Mouse (Mus musculus) heart, adult 2 months (tissue): ENCODE measurements at regions not wholly inside any gene's neighbourhood (a gene's known extent, or its start where the extent isn't known, plus 50 kb on each side); places are given as distances from the start of the nearest gene placed in this dataset.

Experiments
- DNase-seq, 2 experiments: peaks; one replicate each; pipeline ENCODE4 v3.0.0; 2021
- H3K27ac ChIP-seq: fragments of 200-600 bp; 2 replicates; pipeline ENCODE4 v1.8.1; 2022
- H3K27me3 ChIP-seq: fragments of 200-500 bp; 2 replicates; pipeline ENCODE4 v1.6.1; 2012; ENCODE audit warnings: mild to moderate bottlenecking, low read length, inconsistent platforms, mixed read lengths; ENCODE audit not compliant: control insufficient read depth, insufficient read depth
- H3K36me3 ChIP-seq: fragments of 200-500 bp; 2 replicates; pipeline ENCODE4 v1.6.1; 2012; ENCODE audit warnings: low read length, inconsistent platforms; ENCODE audit not compliant: control insufficient read depth, insufficient read depth
- H3K4me1 ChIP-seq: fragments of 200-500 bp; 2 replicates; pipeline ENCODE4 v1.6.1; 2011; ENCODE audit warnings: low read length; ENCODE audit not compliant: control insufficient read depth, insufficient read depth
- H3K4me3 ChIP-seq: fragments of 200-600 bp; 2 replicates; pipeline ENCODE4 v1.8.1; 2022
- H3K79me2 ChIP-seq: fragments of 200-500 bp; replicated peaks from 2 replicates; pipeline ENCODE4 v1.6.1; 2012; ENCODE audit warnings: mild to moderate bottlenecking, inconsistent platforms, low read length, moderate library complexity, mixed read lengths; ENCODE audit not compliant: control insufficient read depth, insufficient read depth
- H3K9ac ChIP-seq: fragments of 200-500 bp; 2 replicates; pipeline ENCODE4 v1.6.1; 2012; ENCODE audit warnings: low read depth, mild to moderate bottlenecking, control low read depth, inconsistent platforms, low read length, mixed read lengths
- CTCF ChIP-seq: fragments of 200-600 bp; IDR thresholded peaks from 2 replicates; pipeline ENCODE4 v1.8.1; 2022; ENCODE audit warnings: antibody characterized with exemption, mild to moderate bottlenecking, moderate library complexity
- EP300 ChIP-seq: fragments of 200-500 bp; IDR thresholded peaks from 2 replicates; pipeline ENCODE4 v1.6.1; 2011; ENCODE audit warnings: low read depth, low read length, control low read depth; ENCODE audit not compliant: insufficient read depth
- POLR2A ChIP-seq: fragments of 200-500 bp; IDR thresholded peaks from 2 replicates; pipeline ENCODE4 v1.6.1; 2011; ENCODE audit warnings: mild to moderate bottlenecking, low read depth, low read length, control low read depth; ENCODE audit not compliant: insufficient read depth
- WGBS: fragments of 180-500 bp; shearing (Covaris S2); methylation state at CpG from one replicate; pipeline ENCODE4 v1.1.7; 2018; 5-methylcytosine and 5-hydroxymethylcytosine counted together
- intact Hi-C: fragments of 180-260 bp; cut with DNase I; formaldehyde crosslinking; loops from one replicate; pipeline ENCODE4 v1.15.1; 2025

GRCm38 (mm10) chr6:31129170-31129569, 170.3 kb upstream of the Klf14 start:
- Histone ChIP-seq H3K79me2 (peaks cover 8% of the 10 kb centered on the region), H3K27ac (no peak overlapping the region), H3K36me3 (peaks cover 18% of the 10 kb centered on the region), H3K27me3 (no peaks in the 10 kb centered on the region), H3K4me1 (peaks cover 27% of the 10 kb centered on the region), H3K4me3 (no peak overlapping the region), H3K9ac (no peak overlapping the region)
- TF ChIP-seq EP300 (no peak), POLR2A (no peak), CTCF (no peak)
- intact Hi-C loops, result loop anchor here (5.0 kb wide), 1 partner anchor 52 kb away; no protein-coding TSS in a partner anchor
- peak in 1 of 2 experiments; percentile 11 for DNase-seq
- WGBS, result 92% methylated on average over 7 of the region's 7 CpGs

DNA sequence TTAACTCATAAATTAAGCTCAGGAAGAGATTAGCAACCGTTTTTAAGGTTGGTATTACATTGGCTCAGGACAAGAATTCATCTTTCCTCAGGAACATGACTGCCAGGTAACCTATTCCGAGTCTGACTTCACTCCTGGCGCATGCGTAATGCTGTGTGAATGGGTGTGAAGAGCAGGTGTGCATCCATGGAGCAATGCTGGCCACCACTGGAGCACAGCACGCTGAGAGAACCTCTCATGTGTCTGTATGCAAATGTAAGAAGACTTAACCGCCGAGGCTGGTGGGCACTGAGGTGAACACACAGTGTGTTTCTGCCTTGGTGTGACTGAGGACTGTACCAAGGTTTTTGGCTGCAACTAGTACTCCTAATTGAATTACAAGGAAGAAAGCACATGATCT, 171.1 kb upstream of the Klf14 start:
- DNase-seq, result no peak
- peaks cover 6% of the 10 kb centered on the region for H3K79me2 ChIP-seq
- 87% methylated on average over 7 of the region's 7 CpGs for WGBS
- no peak overlapping the region for H3K27ac ChIP-seq
- no peak for TF ChIP-seq CTCF
- TF ChIP-seq EP300, result no peak
- TF ChIP-seq POLR2A, result no peak
- H3K4me1 ChIP-seq, result peaks cover 25% of the 10 kb centered on the region
- intact Hi-C loops, result loop anchor here (5.0 kb wide), 1 partner anchor 53 kb away; no protein-coding TSS in a partner anchor
- H3K9ac ChIP-seq, result no peak overlapping the region
- H3K36me3 ChIP-seq, result peaks cover 16% of the 10 kb centered on the region
- H3K4me3 ChIP-seq, result no peak overlapping the region
- no peaks in the 10 kb centered on the region for H3K27me3 ChIP-seq

DNA sequence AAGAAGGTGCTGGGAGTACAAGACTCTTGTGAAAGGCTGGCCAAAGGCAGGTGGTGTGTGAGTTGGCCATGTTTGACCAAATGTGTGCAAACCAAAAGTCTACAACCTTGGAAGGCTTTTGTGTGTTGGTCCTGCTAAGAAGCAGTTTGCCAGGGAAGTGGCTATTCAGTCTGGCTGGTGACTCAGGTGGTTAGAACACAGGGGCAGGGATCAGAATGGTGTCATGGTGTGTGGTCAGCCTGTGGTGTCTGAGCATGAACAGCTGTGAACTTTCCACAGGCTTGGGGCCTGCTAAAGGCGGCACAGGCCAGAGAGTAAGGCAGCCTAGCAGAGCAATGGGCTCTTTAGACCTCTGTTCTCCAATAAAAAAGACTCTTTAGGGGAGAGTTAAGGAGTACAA, 171.6 kb upstream of the Klf14 start:
- H3K79me2 ChIP-seq, result peaks cover 6% of the 10 kb centered on the region
- H3K4me1 ChIP-seq, result peaks cover 24% of the 10 kb centered on the region
- H3K36me3 ChIP-seq, result peaks cover 15% of the 10 kb centered on the region
- DNase-seq, result no peak
- H3K27ac ChIP-seq, result no peak overlapping the region
- intact Hi-C loops, result no loop called here
- H3K9ac ChIP-seq, result no peak overlapping the region
- no peaks in the 10 kb centered on the region for H3K27me3 ChIP-seq
- TF ChIP-seq POLR2A (no peak), CTCF (no peak), EP300 (no peak)
- no peak overlapping the region for H3K4me3 ChIP-seq
- WGBS, result 94% methylated on average over 1 of the region's 1 CpGs

GRCm38 (mm10) chr6:31131716-31132115, 172.8 kb upstream of the Klf14 start:
- intact Hi-C loops, result no loop called here
- no peak overlapping the region for H3K4me3 ChIP-seq

DNA sequence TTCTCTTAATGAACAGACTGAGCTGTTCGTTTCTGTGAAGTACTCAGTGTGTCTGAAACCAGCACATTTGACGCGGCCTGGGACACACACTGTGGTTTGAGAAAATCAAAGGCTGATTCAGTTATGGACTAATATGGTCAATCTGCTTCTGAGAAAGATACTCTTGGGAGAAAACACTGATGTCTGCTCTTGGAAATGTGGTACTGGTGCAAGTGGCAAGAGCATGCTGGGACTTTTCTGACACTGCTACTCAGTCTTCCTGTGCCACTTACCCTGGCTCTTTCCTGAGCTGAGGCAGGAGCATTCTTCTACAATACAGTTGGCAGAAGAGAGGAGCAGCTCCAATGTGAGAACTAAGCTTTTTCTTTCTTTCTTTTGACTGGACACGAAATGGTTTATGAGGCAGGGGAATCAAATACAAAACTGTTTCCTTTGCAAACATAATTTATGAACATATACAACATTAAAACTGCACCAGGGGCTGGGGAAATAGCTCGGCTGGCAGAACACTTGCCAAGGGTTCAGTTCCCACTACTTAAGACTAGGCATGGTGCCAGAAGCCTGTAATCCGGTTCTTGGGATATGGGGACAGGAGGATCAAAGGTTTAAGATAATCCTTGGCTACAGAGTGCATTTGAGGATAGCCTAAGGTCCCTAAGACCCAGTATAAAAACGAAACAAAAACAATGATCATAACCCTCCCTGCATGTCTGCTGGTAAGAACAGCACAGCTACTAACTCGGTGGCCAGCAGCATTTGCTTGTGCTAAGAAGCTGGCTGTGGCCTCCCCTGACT, 173.7 kb upstream of the Klf14 start:
- Histone ChIP-seq H3K9ac (peak overlapping the region; percentile 16; the same call in 1 of the 2 replicates), H3K27me3 (no peaks in the 10 kb centered on the region), H3K4me1 (peaks cover 15% of the 10 kb centered on the region), H3K36me3 (peaks cover 13% of the 10 kb centered on the region), H3K79me2 (peaks cover 6% of the 10 kb centered on the region), H3K4me3 (no peak overlapping the region), H3K27ac (peak overlapping the region; percentile 36)
- TF ChIP-seq EP300, result no peak
- no peak for TF ChIP-seq CTCF
- no peak for TF ChIP-seq POLR2A
- WGBS, result 52% methylated on average over 8 of the region's 8 CpGs
- intact Hi-C loops, result no loop called here
- DNase-seq, result peak in 1 of 2 experiments; percentile 22

More at GRCm38 (mm10) chr6:31131716-31132115, 172.8 kb upstream of the Klf14 start:
- Histone ChIP-seq H3K9ac (no peak overlapping the region), H3K79me2 (peaks cover 6% of the 10 kb centered on the region), H3K27ac (no peak overlapping the region), H3K27me3 (no peaks in the 10 kb centered on the region), H3K36me3 (peaks cover 14% of the 10 kb centered on the region), H3K4me1 (peaks cover 19% of the 10 kb centered on the region)
- TF ChIP-seq CTCF (no peak), EP300 (no peak), POLR2A (no peak)
- no peak for DNase-seq
- 82% methylated on average over 9 of the region's 9 CpGs for WGBS
